Mouse (Mus musculus) liver, embryonic 14.5 days (tissue): ENCODE data around the gene Clmp. TPM values are rescaled to one million over a fixed set of nuclear protein-coding genes. Genes with fewer than 3 reads are reported as not detected.

Experiments
- ATAC-seq: fragments of 200-750 bp; cut with Nextera tagmentation; 2 replicates; pipeline ENCODE4 v1.8.0; 2017; ENCODE audit warnings: moderate number of reproducible peaks, mild to moderate bottlenecking, moderate library complexity; ENCODE audit not compliant: insufficient read depth
- DNase-seq, 3 experiments: peaks; one replicate each; pipeline ENCODE4 v3.0.0-alpha.2; 2012 to 2013; ENCODE audit warnings: low read depth in 3 of 3, low spot score in 3 of 3
- H3K27ac ChIP-seq: fragments of 300-500 bp; sonication (generic); 2 replicates; pipeline ENCODE4 v1.5.1; 2014; ENCODE audit warnings: moderate library complexity, mild to moderate bottlenecking, control low read depth, inconsistent platforms
- H3K27me3 ChIP-seq: fragments of 300-500 bp; sonication (generic); 2 replicates; pipeline ENCODE4 v1.6.1; 2014; ENCODE audit warnings: mild to moderate bottlenecking, low read length, moderate library complexity; ENCODE audit not compliant: control insufficient read depth, insufficient read depth
- H3K36me3 ChIP-seq: fragments of 300-500 bp; sonication (generic); replicated peaks from 2 replicates; pipeline ENCODE4 v1.6.1; 2014; ENCODE audit warnings: low read depth; ENCODE audit not compliant: control insufficient read depth, insufficient read depth
- H3K4me1 ChIP-seq, 2 experiments: fragments of 200-500 bp in 1 of 2; fragments of 300-500 bp in 1 of 2; sonication (generic) in 1 of 2; replicated peaks; 2 replicates each; pipeline ENCODE4 v1.6.1; 2012 to 2014; ENCODE audit warnings: antibody characterized with exemption in 1 of 2, inconsistent platforms in 1 of 2, low read length in 1 of 2; ENCODE audit not compliant: control insufficient read depth in 2 of 2, insufficient read depth in 2 of 2
- H3K4me2 ChIP-seq: fragments of 300-500 bp; sonication (generic); 2 replicates; pipeline ENCODE4 v1.6.1; 2014; ENCODE audit warnings: low read depth, mild to moderate bottlenecking, control low read depth, moderate library complexity
- H3K4me3 ChIP-seq, 2 experiments: fragments of 200-500 bp in 1 of 2; fragments of 300-500 bp in 1 of 2; sonication (generic) in 1 of 2; 2 replicates each; pipeline ENCODE4 v1.5.1; 2012 to 2014; ENCODE audit warnings: low read depth in 2 of 2, low read length in 2 of 2, mild to moderate bottlenecking in 2 of 2, control low read depth in 1 of 2, inconsistent platforms in 1 of 2, moderate library complexity in 1 of 2; ENCODE audit not compliant: insufficient read depth in 1 of 2
- H3K9ac ChIP-seq: fragments of 300-500 bp; sonication (generic); replicated peaks from 2 replicates; pipeline ENCODE4 v1.6.1; 2014; ENCODE audit warnings: mild to moderate bottlenecking, control low read depth, moderate library complexity
- H3K9me3 ChIP-seq: fragments of 300-500 bp; sonication (generic); 2 replicates; pipeline ENCODE4 v1.6.1; 2016; ENCODE audit warnings: low read length, mixed read lengths; ENCODE audit not compliant: control insufficient read depth
- CTCF ChIP-seq: IDR thresholded peaks from 2 replicates; pipeline ENCODE4 v1.5.1; 2016; ENCODE audit warnings: antibody characterized with exemption, low read depth, control low read depth
- EP300 ChIP-seq: IDR thresholded peaks from 2 replicates; pipeline ENCODE4 v1.6.1; 2016; ENCODE audit warnings: antibody characterized with exemption, low read depth
- WGBS: fragments of 180-500 bp; shearing (Covaris S2); extraction: QIAGEN DNeasy Blood & Tissue Kit; methylation state at CpG from one replicate; pipeline ENCODE4 v1.1.7; 2014; ENCODE audit not compliant: insufficient replicate concordance; 5-methylcytosine and 5-hydroxymethylcytosine counted together
- polyA plus RNA-seq, 2 experiments: library from polyadenylated mRNA; depleted of rRNA in 1 of 2; stranded (reverse) in 1 of 2; unstranded in 1 of 2; fragments of >200 nt; fragmentation: Nextera tagmentation in 1 of 2; extraction: Ambion mirVana in 1 of 2; gene quantifications; 2 replicates each; pipeline versions ENCODE4 v1.2.1 to v1.2.3; 2012 to 2014

Gene Clmp
- polyA plus RNA-seq, 2 experiments, result 0.55 to 0.59 TPM

- ATAC-seq, result no peak
- TF ChIP-seq CTCF, result no peak
- no peak for TF ChIP-seq EP300
Observed at GRCm38 (mm10) chr9:40720881-40721280, 35.1 kb downstream of the Clmp start.

GRCm38 (mm10) chr9:40723311-40723772 is 37.6 kb downstream of the Clmp start:
- TF ChIP-seq CTCF (no peak), EP300 (no peak)
- WGBS, result 41% methylated on average over 2 of the region's 2 CpGs
- H3K4me3 ChIP-seq, result no peak overlapping the region
- H3K9ac ChIP-seq, result no peak overlapping the region
- ATAC-seq, result no peak
- DNase-seq, result no peak
- no peak overlapping the region for H3K4me2 ChIP-seq
- H3K4me1 ChIP-seq, result no peaks in the 10 kb centered on the region
- H3K27ac ChIP-seq, result no peak overlapping the region
- no peaks in the 10 kb centered on the region for H3K36me3 ChIP-seq
- no peaks in the 10 kb centered on the region for H3K9me3 ChIP-seq
- no peaks in the 10 kb centered on the region for H3K27me3 ChIP-seq

More at GRCm38 (mm10) chr9:40720881-40721280, 35.1 kb downstream of the Clmp start:
- 57% methylated on average over 7 of the region's 7 CpGs for WGBS
- H3K36me3 ChIP-seq, result no peaks in the 10 kb centered on the region
- H3K4me1 ChIP-seq, result peaks cover 0 to 2% of the 10 kb centered on the region in 2 experiments; a peak in 1 of 4 replicates
- H3K27me3 ChIP-seq, result no peaks in the 10 kb centered on the region
- no peaks in the 10 kb centered on the region for H3K9me3 ChIP-seq
- H3K27ac ChIP-seq, result no peak overlapping the region
- H3K9ac ChIP-seq, result no peak overlapping the region
- no peak overlapping the region for H3K4me2 ChIP-seq
- H3K4me3 ChIP-seq, result no peak overlapping the region
- no peak for DNase-seq

DNA sequence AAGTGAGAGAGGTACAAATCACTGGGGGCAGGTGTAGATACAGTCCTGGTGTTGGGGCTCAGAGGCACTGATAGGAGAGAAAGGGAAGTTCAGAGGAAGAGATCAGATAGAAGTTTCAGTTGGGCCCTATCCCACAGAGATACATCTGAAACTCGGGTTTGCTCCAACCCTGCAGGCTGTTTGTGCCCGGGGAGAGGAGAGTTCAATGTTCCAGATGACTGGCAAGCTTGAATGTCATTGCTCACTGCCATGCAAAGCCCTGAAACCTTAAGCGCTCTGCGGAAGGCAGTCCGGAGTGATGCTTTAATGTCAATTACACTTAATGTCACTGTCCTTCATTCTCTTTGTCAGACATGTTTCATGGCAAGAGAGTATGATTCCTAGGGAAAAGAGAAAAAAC is 39.2 kb downstream of the Clmp start:
- no peak overlapping the region for H3K9ac ChIP-seq
- no peaks in the 10 kb centered on the region for H3K36me3 ChIP-seq
- no peak overlapping the region for H3K27ac ChIP-seq
- no peak for TF ChIP-seq EP300
- no peak for TF ChIP-seq CTCF
- H3K4me2 ChIP-seq, result no peak overlapping the region
- WGBS, result 53% methylated on average over 5 of the region's 5 CpGs
- H3K27me3 ChIP-seq, result no peaks in the 10 kb centered on the region
- no peaks in the 10 kb centered on the region for H3K4me1 ChIP-seq
- DNase-seq, result no peak
- no peak overlapping the region for H3K4me3 ChIP-seq
- no peak for ATAC-seq
- H3K9me3 ChIP-seq, result no peaks in the 10 kb centered on the region

DNA sequence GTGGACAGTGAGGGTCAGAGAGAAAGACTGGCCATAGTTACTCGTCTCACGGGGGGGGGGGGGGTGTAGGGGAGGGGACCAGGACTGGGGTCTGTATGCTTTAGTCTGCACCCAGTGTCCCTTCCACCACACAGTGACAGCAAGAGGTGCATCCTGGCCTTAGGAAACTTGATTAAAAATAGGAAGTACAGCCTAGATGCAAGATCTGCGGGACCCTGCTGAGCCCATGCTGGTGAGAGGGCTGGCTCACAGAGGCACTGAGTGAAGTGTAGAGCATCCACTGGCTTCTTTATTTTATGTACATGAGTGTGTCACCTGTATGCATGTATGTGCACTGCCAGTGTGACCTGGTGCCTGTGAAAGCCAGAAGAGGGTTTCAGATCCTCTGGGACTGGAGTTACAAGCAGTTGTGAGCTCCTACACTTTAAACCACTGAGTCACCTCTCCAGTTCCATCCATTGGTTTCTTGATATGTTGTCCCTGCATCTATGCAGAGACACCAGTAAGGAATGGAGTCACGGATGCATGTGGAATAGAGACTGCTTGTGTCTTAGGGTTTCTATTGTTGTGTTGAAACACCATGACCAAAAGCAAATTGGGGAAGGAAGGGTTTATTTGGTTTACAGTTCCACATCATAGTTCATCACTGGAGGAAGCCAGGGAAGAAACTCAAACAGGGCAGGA is 41.5 kb downstream of the Clmp start:
- Histone ChIP-seq H3K9me3 (no peaks in the 10 kb centered on the region), H3K27ac (no peak overlapping the region), H3K4me1 (no peaks in the 10 kb centered on the region), H3K9ac (no peak overlapping the region), H3K4me3 (no peak overlapping the region), H3K36me3 (no peaks in the 10 kb centered on the region), H3K27me3 (no peaks in the 10 kb centered on the region; the same call in 1 of the 2 replicates), H3K4me2 (no peak overlapping the region)
- DNase-seq (no peak), ATAC-seq (no peak)
- WGBS, result 62% methylated on average over 4 of the region's 4 CpGs
- TF ChIP-seq CTCF (no peak), EP300 (no peak)

DNA sequence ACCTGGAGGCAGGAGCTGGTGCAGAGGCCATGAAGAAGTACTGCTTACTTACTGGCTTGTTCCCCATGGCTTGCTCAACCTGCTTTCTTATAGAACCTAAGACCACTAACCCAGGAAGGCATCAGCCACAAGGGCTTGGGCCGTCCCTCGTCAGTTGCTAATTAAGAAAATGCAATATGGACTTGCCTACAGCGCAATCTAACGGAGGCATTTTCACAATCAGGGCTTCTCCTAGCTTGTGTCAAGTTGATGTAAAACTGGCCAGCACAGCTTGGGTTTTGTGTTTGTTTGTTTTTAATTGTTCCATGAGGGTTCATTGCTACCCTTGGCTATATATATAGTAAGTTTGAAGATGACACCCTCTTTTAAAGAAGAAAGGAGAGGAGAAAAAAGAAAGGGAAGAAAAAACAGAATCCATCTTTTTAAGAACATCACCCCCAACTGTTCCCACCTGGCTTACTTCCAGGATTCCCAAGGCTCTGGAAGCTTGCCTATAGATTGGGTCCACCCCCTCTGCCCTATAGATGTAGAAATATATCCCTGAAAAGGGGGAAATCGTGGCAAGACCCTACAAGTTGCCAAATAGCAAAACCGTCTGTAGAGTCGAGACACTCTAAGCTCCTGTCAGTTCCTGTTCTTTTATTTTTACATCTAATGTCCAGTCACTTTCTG is 42.2 kb downstream of the Clmp start:
- WGBS, result 53% methylated on average over 7 of the region's 7 CpGs
- Histone ChIP-seq H3K9me3 (no peaks in the 10 kb centered on the region), H3K36me3 (no peaks in the 10 kb centered on the region), H3K4me2 (no peak overlapping the region), H3K27ac (no peak overlapping the region), H3K4me1 (no peaks in the 10 kb centered on the region), H3K9ac (no peak overlapping the region), H3K27me3 (no peaks in the 10 kb centered on the region; the same call in 1 of the 2 replicates), H3K4me3 (no peak overlapping the region)
- ATAC-seq (no peak), DNase-seq (no peak)
- TF ChIP-seq EP300, result no peak
- no peak for TF ChIP-seq CTCF
